Mouse (Mus musculus) erythroblast, embryonic 14.5 days (primary cell): ENCODE results near the gene Epb41. TPM values are rescaled to one million over a fixed set of nuclear protein-coding genes. Genes with fewer than 3 reads are reported as not detected.

Experiments
- H3K27me3 ChIP-seq: 2 replicates; pipeline ENCODE4 v1.6.1; 2012; ENCODE audit warnings: inconsistent platforms; ENCODE audit not compliant: control insufficient read depth
- H3K36me3 ChIP-seq: 2 replicates; pipeline ENCODE4 v1.6.1; 2012; ENCODE audit warnings: mild to moderate bottlenecking, inconsistent platforms; ENCODE audit not compliant: control insufficient read depth
- H3K4me1 ChIP-seq: 2 replicates; pipeline ENCODE4 v1.6.1; 2012; ENCODE audit warnings: inconsistent platforms; ENCODE audit not compliant: control insufficient read depth
- H3K4me3 ChIP-seq: replicated peaks from 2 replicates; pipeline ENCODE3; 2012; ENCODE audit warnings: moderate library complexity, mild to moderate bottlenecking, inconsistent platforms
- H3K9me3 ChIP-seq: 2 replicates; pipeline ENCODE4 v1.6.1; 2012; ENCODE audit warnings: low read length, inconsistent platforms, mixed read lengths; ENCODE audit not compliant: control insufficient read depth
- GATA1 ChIP-seq: IDR thresholded peaks from 2 replicates; pipeline ENCODE4 v1.6.1; 2012; ENCODE audit warnings: low read length, inconsistent platforms, mixed read lengths
- TAL1 ChIP-seq: IDR thresholded peaks from 3 replicates; pipeline ENCODE4 v1.6.1; 2012; ENCODE audit warnings: low read length, inconsistent platforms, mixed read lengths
- polyA plus RNA-seq: library from polyadenylated mRNA; stranded (reverse); fragments of >175 nt; gene quantifications from 2 replicates; pipeline ENCODE4 v1.2.3, GENCODE M21; 2012

The Epb41 gene
- polyA plus RNA-seq, 1 experiment, result 120 TPM

GRCm38 (mm10) chr4:131970244-131970853 lies 104.8 kb downstream of the Epb41 start:
- Histone ChIP-seq H3K9me3 (no peaks in the 10 kb centered on the region), H3K36me3 (peaks cover 100% of the 10 kb centered on the region), H3K27me3 (no peaks in the 10 kb centered on the region)

GRCm38 (mm10) chr4:131968873-131969272 lies 106.2 kb downstream of the Epb41 start:
- Histone ChIP-seq H3K4me1 (no peaks in the 10 kb centered on the region), H3K9me3 (no peaks in the 10 kb centered on the region), H3K4me3 (no peak overlapping the region), H3K36me3 (peaks cover 100% of the 10 kb centered on the region), H3K27me3 (no peaks in the 10 kb centered on the region)
- TF ChIP-seq TAL1 (no peak), GATA1 (no peak)

More at GRCm38 (mm10) chr4:131970244-131970853, 104.8 kb downstream of the Epb41 start:
- Histone ChIP-seq H3K4me1 (no peaks in the 10 kb centered on the region), H3K4me3 (no peak overlapping the region)
- no peak for TF ChIP-seq TAL1
- no peak for TF ChIP-seq GATA1

- Histone ChIP-seq H3K9me3 (no peaks in the 10 kb centered on the region), H3K27me3 (no peaks in the 10 kb centered on the region), H3K4me3 (no peak overlapping the region), H3K4me1 (no peaks in the 10 kb centered on the region), H3K36me3 (peaks cover 100% of the 10 kb centered on the region)
- TF ChIP-seq GATA1 (no peak), TAL1 (no peak)
Observed at GRCm38 (mm10) chr4:131957161-131957560, 118.0 kb downstream of the Epb41 start.

- no peaks in the 10 kb centered on the region for H3K27me3 ChIP-seq
- no peak overlapping the region for H3K4me3 ChIP-seq
- no peaks in the 10 kb centered on the region for H3K9me3 ChIP-seq
- TF ChIP-seq TAL1 (no peak), GATA1 (no peak)
- H3K36me3 ChIP-seq, result peaks cover 100% of the 10 kb centered on the region
- no peaks in the 10 kb centered on the region for H3K4me1 ChIP-seq
Observed at GRCm38 (mm10) chr4:131950657-131951056, 124.5 kb downstream of the Epb41 start.

GRCm38 (mm10) chr4:131949903-131950302 lies 125.2 kb downstream of the Epb41 start:
- no peaks in the 10 kb centered on the region for H3K4me1 ChIP-seq
- no peaks in the 10 kb centered on the region for H3K9me3 ChIP-seq
- H3K36me3 ChIP-seq, result peaks cover 100% of the 10 kb centered on the region
- no peaks in the 10 kb centered on the region for H3K27me3 ChIP-seq
- no peak overlapping the region for H3K4me3 ChIP-seq
- no peak for TF ChIP-seq GATA1
- TF ChIP-seq TAL1, result no peak

GRCm38 (mm10) chr4:131947848-131948247 lies 127.3 kb downstream of the Epb41 start:
- H3K4me3 ChIP-seq, result no peak overlapping the region
- no peaks in the 10 kb centered on the region for H3K9me3 ChIP-seq
- no peaks in the 10 kb centered on the region for H3K27me3 ChIP-seq
- TF ChIP-seq TAL1 (no peak), GATA1 (no peak)
- no peaks in the 10 kb centered on the region for H3K4me1 ChIP-seq
- peaks cover 100% of the 10 kb centered on the region for H3K36me3 ChIP-seq

GRCm38 (mm10) chr4:131940846-131941245 lies 134.3 kb downstream of the Epb41 start:
- Histone ChIP-seq H3K4me3 (no peak overlapping the region), H3K36me3 (peaks cover 100% of the 10 kb centered on the region), H3K9me3 (no peaks in the 10 kb centered on the region), H3K27me3 (no peaks in the 10 kb centered on the region), H3K4me1 (no peaks in the 10 kb centered on the region)
- no peak for TF ChIP-seq GATA1
- no peak for TF ChIP-seq TAL1

- Histone ChIP-seq H3K4me3 (no peak overlapping the region), H3K36me3 (peaks cover 100% of the 10 kb centered on the region)
- TF ChIP-seq TAL1 (no peak), GATA1 (no peak)
Observed at GRCm38 (mm10) chr4:131939459-131939858, 135.7 kb downstream of the Epb41 start.

GRCm38 (mm10) chr4:131929146-131929545 lies 146.0 kb downstream of the Epb41 start:
- Histone ChIP-seq H3K36me3 (peaks cover 100% of the 10 kb centered on the region), H3K27me3 (peaks cover 4% of the 10 kb centered on the region), H3K4me3 (no peak overlapping the region), H3K4me1 (peaks cover 4% of the 10 kb centered on the region), H3K9me3 (no peaks in the 10 kb centered on the region)
- no peak for TF ChIP-seq TAL1
- no peak for TF ChIP-seq GATA1

More at GRCm38 (mm10) chr4:131939459-131939858, 135.7 kb downstream of the Epb41 start:
- H3K9me3 ChIP-seq, result no peaks in the 10 kb centered on the region
- no peaks in the 10 kb centered on the region for H3K4me1 ChIP-seq
- H3K27me3 ChIP-seq, result no peaks in the 10 kb centered on the region
